Mouse (Mus musculus): ENCODE measurements around the gene Tbx2. TPM values are rescaled to one million over a fixed set of nuclear protein-coding genes. Genes with fewer than 3 reads are reported as not detected.
A peak's percentile ranks its signal among the peaks of the same experiment; 100 is the strongest.

Tbx2 gene
- polyA plus RNA-seq, 1 experiment: 0.16 TPM

- Histone ChIP-seq H3K9me3 (replicated peaks; ENCODE audit: control insufficient read depth, insufficient read depth, low read length, poor library complexity, severe bottlenecking) (no peaks in the 10 kb centered on the region), H3K27ac (ENCODE audit: insufficient read depth, low read length) (no peak overlapping the region), H3K27me3 (ENCODE audit: control insufficient read depth, insufficient read depth, low read length, poor library complexity, severe bottlenecking) (peaks cover 21% of the 10 kb centered on the region), H3K36me3 (ENCODE audit: control insufficient read depth, insufficient read depth, low read length, poor library complexity, severe bottlenecking) (no peaks in the 10 kb centered on the region), H3K4me3 (ENCODE audit: low read depth, low read length) (peak overlapping the region; percentile 2; the same call in 1 of the 2 replicates), H3K4me1 (ENCODE audit: control insufficient read depth, insufficient read depth, low read length) (peaks cover 5% of the 10 kb centered on the region), H3K9ac (ENCODE audit: low read depth, poor library complexity, severe bottlenecking) (no peak overlapping the region)
- TF ChIP-seq EP300 (IDR thresholded peaks at IDR 0.05; ENCODE audit: insufficient read depth, low read depth, low read length) (no peak), CTCF (IDR thresholded peaks at IDR 0.05; ENCODE audit: low read depth, low read length) (no peak), POLR2A (IDR thresholded peaks at IDR 0.05; ENCODE audit: insufficient read depth, low read length) (no peak)
Observed at GRCm38 (mm10) chr11:85888451-85888961, 56.2 kb downstream of the Tbx2 start.

GRCm38 (mm10) chr11:85889056-85889729 is 56.8 kb downstream of the Tbx2 start:
- no peak overlapping the region for H3K9ac ChIP-seq (ENCODE audit: low read depth, poor library complexity, severe bottlenecking)

GRCm38 (mm10) chr11:85889730-85890562 is 57.6 kb downstream of the Tbx2 start:
- peaks cover 24% of the 10 kb centered on the region for H3K27me3 ChIP-seq (ENCODE audit: control insufficient read depth, insufficient read depth, low read length, poor library complexity, severe bottlenecking)
- no peaks in the 10 kb centered on the region for H3K9me3 ChIP-seq (replicated peaks; ENCODE audit: control insufficient read depth, insufficient read depth, low read length, poor library complexity, severe bottlenecking)
- no peak overlapping the region for H3K27ac ChIP-seq (ENCODE audit: insufficient read depth, low read length)
- H3K4me1 ChIP-seq (ENCODE audit: control insufficient read depth, insufficient read depth, low read length): peaks cover 2% of the 10 kb centered on the region
- H3K9ac ChIP-seq (ENCODE audit: low read depth, poor library complexity, severe bottlenecking): no peak overlapping the region
- peak overlapping the region; percentile 9 for H3K4me3 ChIP-seq (ENCODE audit: low read depth, low read length)
- TF ChIP-seq POLR2A (IDR thresholded peaks at IDR 0.05; ENCODE audit: insufficient read depth, low read length) (no peak), CTCF (IDR thresholded peaks at IDR 0.05; ENCODE audit: low read depth, low read length) (no peak), EP300 (IDR thresholded peaks at IDR 0.05; ENCODE audit: insufficient read depth, low read depth, low read length) (no peak)
- H3K36me3 ChIP-seq (ENCODE audit: control insufficient read depth, insufficient read depth, low read length, poor library complexity, severe bottlenecking): no peaks in the 10 kb centered on the region

More at GRCm38 (mm10) chr11:85889056-85889729, 56.8 kb downstream of the Tbx2 start:
- H3K27ac ChIP-seq (ENCODE audit: insufficient read depth, low read length): no peak overlapping the region
- TF ChIP-seq POLR2A (IDR thresholded peaks at IDR 0.05; ENCODE audit: insufficient read depth, low read length): no peak
- peaks cover 24% of the 10 kb centered on the region for H3K27me3 ChIP-seq (ENCODE audit: control insufficient read depth, insufficient read depth, low read length, poor library complexity, severe bottlenecking)
- no peaks in the 10 kb centered on the region for H3K9me3 ChIP-seq (replicated peaks; ENCODE audit: control insufficient read depth, insufficient read depth, low read length, poor library complexity, severe bottlenecking)
- peaks cover 5% of the 10 kb centered on the region for H3K4me1 ChIP-seq (ENCODE audit: control insufficient read depth, insufficient read depth, low read length)
- H3K36me3 ChIP-seq (ENCODE audit: control insufficient read depth, insufficient read depth, low read length, poor library complexity, severe bottlenecking): no peaks in the 10 kb centered on the region
- H3K4me3 ChIP-seq (ENCODE audit: low read depth, low read length): no peak overlapping the region; the same call in 1 of the 2 replicates

GRCm38 (mm10) chr11:85890563-85890845 is 58.2 kb downstream of the Tbx2 start:
- H3K4me1 ChIP-seq (ENCODE audit: control insufficient read depth, insufficient read depth, low read length): peaks cover 2% of the 10 kb centered on the region
- H3K9ac ChIP-seq (ENCODE audit: low read depth, poor library complexity, severe bottlenecking): no peak overlapping the region
- no peak overlapping the region for H3K27ac ChIP-seq (ENCODE audit: insufficient read depth, low read length)
- TF ChIP-seq EP300 (IDR thresholded peaks at IDR 0.05; ENCODE audit: insufficient read depth, low read depth, low read length): no peak
- TF ChIP-seq CTCF (IDR thresholded peaks at IDR 0.05; ENCODE audit: low read depth, low read length): no peak
- no peak for TF ChIP-seq POLR2A (IDR thresholded peaks at IDR 0.05; ENCODE audit: insufficient read depth, low read length)
- no peaks in the 10 kb centered on the region for H3K9me3 ChIP-seq (replicated peaks; ENCODE audit: control insufficient read depth, insufficient read depth, low read length, poor library complexity, severe bottlenecking)
- peaks cover 24% of the 10 kb centered on the region for H3K27me3 ChIP-seq (ENCODE audit: control insufficient read depth, insufficient read depth, low read length, poor library complexity, severe bottlenecking)
- H3K36me3 ChIP-seq (ENCODE audit: control insufficient read depth, insufficient read depth, low read length, poor library complexity, severe bottlenecking): no peaks in the 10 kb centered on the region
- H3K4me3 ChIP-seq (ENCODE audit: low read depth, low read length): no peak overlapping the region

GRCm38 (mm10) chr11:85891010-85891691 is 58.8 kb downstream of the Tbx2 start:
- Histone ChIP-seq H3K36me3 (ENCODE audit: control insufficient read depth, insufficient read depth, low read length, poor library complexity, severe bottlenecking) (no peaks in the 10 kb centered on the region), H3K27me3 (ENCODE audit: control insufficient read depth, insufficient read depth, low read length, poor library complexity, severe bottlenecking) (peaks cover 22% of the 10 kb centered on the region), H3K4me1 (ENCODE audit: control insufficient read depth, insufficient read depth, low read length) (peaks cover 2% of the 10 kb centered on the region), H3K4me3 (ENCODE audit: low read depth, low read length) (no peak overlapping the region), H3K27ac (ENCODE audit: insufficient read depth, low read length) (no peak overlapping the region), H3K9ac (ENCODE audit: low read depth, poor library complexity, severe bottlenecking) (no peak overlapping the region), H3K9me3 (replicated peaks; ENCODE audit: control insufficient read depth, insufficient read depth, low read length, poor library complexity, severe bottlenecking) (no peaks in the 10 kb centered on the region)
- TF ChIP-seq EP300 (IDR thresholded peaks at IDR 0.05; ENCODE audit: insufficient read depth, low read depth, low read length): peak; percentile 58; the same call in 1 of the 2 replicates
- TF ChIP-seq POLR2A (IDR thresholded peaks at IDR 0.05; ENCODE audit: insufficient read depth, low read length): no peak
- no peak for TF ChIP-seq CTCF (IDR thresholded peaks at IDR 0.05; ENCODE audit: low read depth, low read length)

Other genes starting within 250 kb of the Tbx2 start
- not detected in 2 replicates for gene Gm11444, start 17.8 kb downstream of the Tbx2 start, polyA plus RNA-seq (2011; ENCODE audit: insufficient read depth, insufficient read length, low read depth, missing spikeins)
- gene Tbx4, start 53.9 kb downstream of the Tbx2 start, polyA plus RNA-seq (2011; ENCODE audit: insufficient read depth, insufficient read length, low read depth, missing spikeins): 0.62 and 0.69 TPM in 2 replicates